Mouse (Mus musculus) bone marrow macrophage, adult 2 months (primary cell): ENCODE data around the gene Elmo1. TPM values are rescaled to one million over a fixed set of nuclear protein-coding genes. Genes with fewer than 3 reads are reported as not detected.

Source experiments
- H3K27ac ChIP-seq: 2 replicates; pipeline ENCODE4 v1.5.1; 2012; ENCODE audit warnings: low read depth, low read length; ENCODE audit not compliant: insufficient read depth
- H3K4me1 ChIP-seq: 2 replicates; pipeline ENCODE4 v1.6.1; 2012; ENCODE audit warnings: low read length; ENCODE audit not compliant: control insufficient read depth, insufficient read depth
- H3K4me3 ChIP-seq: 2 replicates; pipeline ENCODE4 v1.5.1; 2012; ENCODE audit warnings: mild to moderate bottlenecking, low read length, moderate library complexity; ENCODE audit not compliant: insufficient read depth
- CTCF ChIP-seq: IDR thresholded peaks from 2 replicates; pipeline ENCODE4 v1.5.1; 2012; ENCODE audit warnings: low read depth, mild to moderate bottlenecking, low read length, moderate library complexity
- POLR2A ChIP-seq: IDR thresholded peaks from 2 replicates; pipeline ENCODE4 v1.6.1; 2012; ENCODE audit warnings: mild to moderate bottlenecking, low read depth, low read length, borderline replicate concordance
- polyA plus RNA-seq: library from polyadenylated mRNA; stranded (reverse); fragments of >200 nt; gene quantifications from 2 replicates; pipeline ENCODE4 v1.2.4, GENCODE M21; 2012; ENCODE audit not compliant: missing spikeins, insufficient read depth, insufficient read length

Gene Elmo1
- polyA plus RNA-seq, 1 experiment, result 60.9 TPM

GRCm38 (mm10) chr13:20327975-20328374 lies 237.6 kb downstream of the Elmo1 start:
- no peak for TF ChIP-seq POLR2A
- no peak for TF ChIP-seq CTCF
- no peak overlapping the region for H3K27ac ChIP-seq
- no peak overlapping the region for H3K4me3 ChIP-seq
- H3K4me1 ChIP-seq, result peaks cover 3% of the 10 kb centered on the region

GRCm38 (mm10) chr13:20328672-20329071 lies 238.3 kb downstream of the Elmo1 start:
- no peak overlapping the region for H3K4me3 ChIP-seq
- peaks cover 7% of the 10 kb centered on the region for H3K4me1 ChIP-seq
- TF ChIP-seq POLR2A (no peak), CTCF (no peak)
- no peak overlapping the region for H3K27ac ChIP-seq

GRCm38 (mm10) chr13:20330954-20331353 lies 240.6 kb downstream of the Elmo1 start:
- no peak overlapping the region for H3K27ac ChIP-seq
- H3K4me1 ChIP-seq, result peaks cover 10% of the 10 kb centered on the region
- H3K4me3 ChIP-seq, result no peak overlapping the region
- TF ChIP-seq POLR2A (no peak), CTCF (no peak)

- Histone ChIP-seq H3K4me3 (no peak overlapping the region), H3K4me1 (peaks cover 10% of the 10 kb centered on the region), H3K27ac (no peak overlapping the region)
- TF ChIP-seq POLR2A (no peak), CTCF (no peak)
Observed at GRCm38 (mm10) chr13:20335051-20335888, 244.9 kb downstream of the Elmo1 start.

GRCm38 (mm10) chr13:20335889-20336497 lies 245.6 kb downstream of the Elmo1 start:
- H3K4me1 ChIP-seq, result peaks cover 10% of the 10 kb centered on the region
- no peak for TF ChIP-seq POLR2A
- TF ChIP-seq CTCF, result no peak
- H3K27ac ChIP-seq, result no peak overlapping the region
- H3K4me3 ChIP-seq, result no peak overlapping the region

DNA sequence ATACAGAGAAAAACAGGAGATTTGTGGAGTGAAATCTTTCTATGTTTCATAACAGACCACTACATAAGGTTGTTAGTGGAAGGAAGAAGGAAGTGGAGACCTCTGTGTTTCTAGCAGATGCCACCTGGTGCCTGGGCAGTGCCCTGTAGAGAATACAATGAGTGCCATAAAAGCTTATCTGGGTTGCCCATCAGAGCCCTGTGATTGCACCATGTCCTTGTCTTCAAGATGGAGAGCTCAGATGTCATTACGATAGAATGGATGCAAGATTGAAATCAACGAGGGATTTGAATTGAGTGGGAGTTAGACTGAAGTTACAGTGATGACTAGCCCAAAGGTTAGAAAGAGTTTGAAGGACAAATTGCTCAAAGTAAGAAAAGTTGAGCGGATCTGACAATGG lies 252.5 kb downstream of the Elmo1 start:
- TF ChIP-seq POLR2A, result no peak
- no peak for TF ChIP-seq CTCF
- Histone ChIP-seq H3K4me3 (no peak overlapping the region), H3K4me1 (no peaks in the 10 kb centered on the region), H3K27ac (no peak overlapping the region)

DNA sequence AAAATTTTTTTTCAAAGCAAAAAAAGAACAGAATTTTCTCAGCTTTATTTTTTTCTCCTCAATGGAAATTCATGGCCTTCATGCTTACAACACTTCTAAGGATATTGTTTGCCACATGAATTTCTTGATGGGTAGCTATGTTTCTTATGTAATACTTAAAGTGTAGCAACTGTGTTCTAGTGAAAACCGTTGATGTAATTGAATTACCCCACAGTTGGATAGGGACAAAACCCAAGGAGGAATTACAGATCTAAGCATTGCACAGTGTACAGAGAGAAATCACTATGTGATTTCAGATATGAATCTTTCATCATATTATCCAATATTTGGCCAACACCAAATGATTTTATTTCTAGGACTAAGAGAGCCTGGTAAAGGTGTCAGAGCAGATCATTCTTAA lies 259.4 kb downstream of the Elmo1 start:
- Histone ChIP-seq H3K27ac (no peak overlapping the region), H3K4me1 (peaks cover 27% of the 10 kb centered on the region), H3K4me3 (no peak overlapping the region)
- no peak for TF ChIP-seq POLR2A
- TF ChIP-seq CTCF, result no peak

- Histone ChIP-seq H3K4me1 (peaks cover 27% of the 10 kb centered on the region), H3K4me3 (no peak overlapping the region), H3K27ac (no peak overlapping the region)
- TF ChIP-seq CTCF (no peak), POLR2A (no peak)
Observed at GRCm38 (mm10) chr13:20352631-20353030, 262.2 kb downstream of the Elmo1 start.

DNA sequence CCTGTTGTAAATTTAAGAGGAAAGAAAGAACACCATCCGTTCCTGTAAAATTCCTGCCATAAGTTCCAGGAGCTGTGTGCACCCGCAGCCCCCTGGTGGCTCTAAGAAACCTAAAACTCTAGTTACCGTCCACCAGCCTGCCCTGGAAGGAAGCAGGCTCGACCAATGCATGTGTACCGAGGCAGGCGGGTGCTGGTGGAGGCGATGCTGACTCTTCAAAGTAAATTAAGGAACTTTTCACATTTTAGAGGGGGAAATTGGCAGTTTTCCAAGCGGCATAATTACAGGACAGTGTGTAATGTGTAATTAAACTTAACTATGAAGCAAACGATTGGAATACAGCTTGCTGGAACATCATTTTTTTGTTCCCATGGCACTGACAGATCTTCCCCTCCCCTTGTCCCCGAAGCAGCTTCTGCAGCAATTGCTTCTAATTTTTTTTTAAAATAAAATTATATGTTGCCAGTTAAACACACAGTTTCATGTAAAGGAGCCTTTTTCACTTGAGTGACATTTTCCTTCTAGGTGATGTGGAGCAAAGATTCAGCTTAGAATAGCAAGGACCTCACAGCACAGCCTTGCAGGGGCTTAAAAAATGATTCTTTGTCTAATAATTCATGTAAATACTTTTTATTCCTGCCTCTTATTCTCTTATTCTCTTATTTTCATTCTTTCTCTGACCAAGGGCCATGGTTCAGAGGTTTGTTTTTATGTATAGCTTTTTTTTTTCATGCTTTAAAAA lies 263.6 kb downstream of the Elmo1 start:
- peaks cover 24% of the 10 kb centered on the region for H3K4me1 ChIP-seq
- H3K27ac ChIP-seq, result no peak overlapping the region
- H3K4me3 ChIP-seq, result no peak overlapping the region
- TF ChIP-seq POLR2A, result no peak
- no peak for TF ChIP-seq CTCF
